Mouse (Mus musculus) heart, adult 2 months (tissue): ENCODE measurements at regions not wholly inside any gene's neighbourhood (a gene's known extent, or its start where the extent isn't known, plus 50 kb on each side); places are given as distances from the start of the nearest gene placed in this dataset.

Experiments
- CTCF ChIP-seq: fragments of 200-600 bp; IDR thresholded peaks from 2 replicates; pipeline ENCODE4 v1.8.1; 2022; ENCODE audit warnings: antibody characterized with exemption, mild to moderate bottlenecking, moderate library complexity
- EP300 ChIP-seq: fragments of 200-500 bp; IDR thresholded peaks from 2 replicates; pipeline ENCODE4 v1.6.1; 2011; ENCODE audit warnings: low read depth, low read length, control low read depth; ENCODE audit not compliant: insufficient read depth
- POLR2A ChIP-seq: fragments of 200-500 bp; IDR thresholded peaks from 2 replicates; pipeline ENCODE4 v1.6.1; 2011; ENCODE audit warnings: mild to moderate bottlenecking, low read depth, low read length, control low read depth; ENCODE audit not compliant: insufficient read depth

- TF ChIP-seq EP300 (no peak), POLR2A (no peak), CTCF (no peak)
These were observed 100.5 kb upstream of the Ubr2 start for GRCm38 (mm10) chr17:47110836-47111235.
